Mouse (Mus musculus): Measurements from ENCODE around the gene Vsir.

Gene Vsir

DNA sequence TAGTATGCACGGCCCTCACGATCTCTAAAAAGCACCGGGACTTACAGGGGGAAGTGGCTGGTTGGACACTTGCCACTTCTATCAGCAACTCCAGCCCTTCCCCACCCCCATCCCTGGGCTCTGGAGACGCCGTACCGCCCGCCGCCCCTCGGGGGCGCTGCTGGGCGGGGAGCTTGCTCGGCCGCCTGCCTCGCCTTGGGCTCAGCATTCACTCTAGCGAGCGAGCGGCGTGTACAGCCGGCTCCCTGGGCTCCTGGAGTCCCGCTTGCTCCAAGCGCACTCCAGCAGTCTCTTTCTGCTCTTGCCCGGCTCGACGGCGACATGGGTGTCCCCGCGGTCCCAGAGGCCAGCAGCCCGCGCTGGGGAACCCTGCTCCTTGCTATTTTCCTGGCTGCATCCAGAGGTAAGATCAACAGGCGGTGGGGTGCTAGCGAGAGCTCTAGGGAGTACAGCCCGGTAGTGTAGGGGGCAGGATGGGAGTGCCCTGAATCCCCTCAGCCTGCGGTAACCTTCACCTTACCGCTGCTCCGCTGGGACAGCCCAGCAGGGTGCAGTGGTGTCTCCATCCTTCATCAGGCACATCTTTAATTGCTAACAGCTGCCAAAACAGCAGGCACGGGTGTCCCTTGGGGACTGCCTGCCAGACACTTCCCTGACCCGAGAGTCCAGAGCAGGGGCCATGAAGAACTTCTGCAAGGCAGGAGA lies at the start of gene Vsir:
Gene Vsir (plus strand): TSS at position 151 of the 705 bp plus-strand sequence.
- TF ChIP-seq GATA4 (IDR thresholded peaks at IDR 0.05; ENCODE audit: insufficient replicate concordance, low read length): peak; percentile 67; the same call in 1 of the 2 replicates

DNA sequence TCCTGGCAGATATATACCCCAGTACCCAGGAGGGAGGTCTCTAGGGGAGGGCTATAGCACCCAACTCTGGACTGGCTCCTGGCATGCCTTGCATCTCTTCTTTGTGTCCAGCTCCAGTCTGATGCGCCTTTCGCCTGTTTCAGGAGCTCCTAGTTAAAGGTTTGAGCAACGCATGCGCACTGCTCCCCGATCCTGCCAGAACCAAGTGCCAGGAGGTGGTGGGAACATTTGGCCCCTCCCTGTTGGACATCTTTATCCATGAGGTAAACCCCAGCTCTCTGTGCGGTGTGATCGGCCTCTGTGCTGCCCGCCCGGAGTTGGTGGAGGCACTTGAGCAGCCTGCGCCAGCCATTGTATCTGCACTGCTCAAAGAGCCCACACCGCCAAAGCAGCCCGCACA lies 47.0 kb upstream of the Vsir start:
- TF ChIP-seq GATA4 (IDR thresholded peaks at IDR 0.05; ENCODE audit: insufficient replicate concordance, low read length): no peak

DNA sequence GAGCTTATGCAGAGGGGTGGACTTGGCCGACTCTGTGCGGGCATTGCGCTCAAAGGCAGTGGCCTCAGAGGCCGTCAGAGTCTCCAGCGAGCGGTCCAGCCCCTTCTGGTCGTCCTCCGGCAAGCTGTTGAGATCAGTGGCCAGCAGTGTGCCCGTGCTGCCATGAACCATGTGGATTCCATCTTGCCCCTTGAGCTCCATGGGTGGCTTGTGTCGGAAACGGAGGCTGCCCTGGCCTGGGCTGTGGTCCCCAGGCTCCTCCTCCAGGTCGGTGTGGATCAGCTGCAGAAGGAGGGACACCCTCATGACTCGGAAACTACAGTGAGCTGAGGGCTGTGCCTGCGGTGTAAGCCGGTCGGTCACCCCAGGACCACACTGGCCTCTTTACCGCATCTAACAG lies 43.2 kb upstream of the Vsir start:
- TF ChIP-seq GATA4 (IDR thresholded peaks at IDR 0.05; ENCODE audit: insufficient replicate concordance, low read length): no peak

- TF ChIP-seq GATA4 (IDR thresholded peaks at IDR 0.05; ENCODE audit: insufficient replicate concordance, low read length): peak; percentile 42; the same call in 1 of the 2 replicates
These were observed 41.6 kb upstream of the Vsir start for GRCm38 (mm10) chr10:60304854-60305628.

DNA sequence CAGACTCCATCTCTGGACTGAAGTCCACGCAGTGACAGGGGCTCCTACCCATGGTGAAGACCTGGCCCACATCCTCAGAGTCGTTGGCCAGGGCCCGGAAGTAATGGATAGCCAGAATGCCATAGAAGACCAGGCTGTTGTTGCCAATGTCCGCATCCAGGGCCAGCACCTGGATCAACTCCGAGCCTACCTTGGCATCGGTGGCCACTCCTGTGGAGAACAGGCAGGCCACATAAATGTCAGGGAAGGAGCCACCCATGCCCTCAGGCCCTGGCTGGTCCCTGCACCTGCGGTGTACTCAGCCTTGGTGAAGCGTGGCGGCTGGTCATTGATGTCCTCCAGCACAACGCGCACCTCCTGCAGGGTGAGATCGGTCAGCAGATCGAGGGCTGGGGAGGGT lies 36.0 kb upstream of the Vsir start:
- no peak for TF ChIP-seq GATA4 (IDR thresholded peaks at IDR 0.05; ENCODE audit: insufficient replicate concordance, low read length)

DNA sequence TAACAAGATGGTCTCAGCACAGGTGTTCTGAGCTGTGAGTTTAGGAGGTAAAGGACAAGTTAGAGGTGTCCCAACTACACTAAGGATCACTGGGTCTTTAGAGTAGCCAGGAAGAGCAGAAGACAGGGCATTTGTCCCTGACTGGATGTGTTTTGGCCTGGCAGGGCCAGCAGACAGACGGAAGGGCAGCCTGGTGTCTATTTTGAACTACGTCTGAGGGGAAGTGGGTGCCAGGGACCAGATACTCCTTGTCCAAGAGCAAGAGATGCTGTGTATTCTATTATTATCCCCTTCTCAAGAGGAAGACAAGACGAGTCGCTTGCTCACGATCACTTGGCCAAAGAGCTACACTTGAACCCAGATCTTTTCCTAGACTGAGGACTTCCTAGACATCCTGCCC lies 33.0 kb upstream of the Vsir start:
- TF ChIP-seq GATA4 (IDR thresholded peaks at IDR 0.05; ENCODE audit: insufficient replicate concordance, low read length): no peak

GRCm38 (mm10) chr10:60316166-60316565 lies 30.5 kb upstream of the Vsir start:
- no peak for TF ChIP-seq GATA4 (IDR thresholded peaks at IDR 0.05; ENCODE audit: insufficient replicate concordance, low read length)

DNA sequence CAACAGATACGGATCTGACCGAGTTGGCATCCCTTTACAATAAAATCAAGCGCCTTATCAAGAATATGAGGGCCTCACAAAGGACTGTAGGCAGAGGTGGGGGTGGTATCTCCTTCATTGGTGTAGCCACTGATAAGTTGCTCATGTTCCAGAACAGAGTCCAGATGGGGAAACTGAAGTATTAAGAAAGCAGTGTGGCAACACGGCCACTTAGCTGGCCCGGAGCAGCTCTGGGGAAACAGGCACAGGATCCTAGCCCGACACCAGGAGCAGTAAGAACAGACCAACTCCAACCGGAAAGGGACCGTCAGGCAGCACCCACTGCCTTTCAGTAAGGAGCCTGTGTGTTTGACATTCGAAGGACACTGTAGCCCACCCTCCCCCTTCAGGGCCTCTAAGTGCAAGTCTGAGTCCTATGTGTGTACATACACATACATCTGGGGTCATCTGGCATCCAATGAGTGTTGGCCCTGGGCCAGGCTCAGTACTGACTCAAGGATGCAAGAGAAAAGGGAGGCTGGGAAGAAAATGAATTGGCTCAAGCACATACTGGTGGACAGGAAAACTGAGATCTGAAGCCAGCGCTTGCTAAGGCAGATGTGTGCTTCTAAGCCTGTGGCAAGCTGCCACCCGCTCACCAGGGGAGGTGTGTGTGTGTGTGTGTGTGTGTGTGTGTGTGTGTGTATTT lies 17.5 kb upstream of the Vsir start:
- no peak for TF ChIP-seq GATA4 (IDR thresholded peaks at IDR 0.05; ENCODE audit: insufficient replicate concordance, low read length)

GRCm38 (mm10) chr10:60334583-60334982 lies 12.1 kb upstream of the Vsir start:
- TF ChIP-seq GATA4 (IDR thresholded peaks at IDR 0.05; ENCODE audit: insufficient replicate concordance, low read length): no peak

- TF ChIP-seq GATA4 (IDR thresholded peaks at IDR 0.05; ENCODE audit: insufficient replicate concordance, low read length): no peak
These were observed 11.6 kb upstream of the Vsir start for GRCm38 (mm10) chr10:60335021-60335420.

GRCm38 (mm10) chr10:60341528-60341927 lies 5.1 kb upstream of the Vsir start:
- no peak for TF ChIP-seq GATA4 (IDR thresholded peaks at IDR 0.05; ENCODE audit: insufficient replicate concordance, low read length)

DNA sequence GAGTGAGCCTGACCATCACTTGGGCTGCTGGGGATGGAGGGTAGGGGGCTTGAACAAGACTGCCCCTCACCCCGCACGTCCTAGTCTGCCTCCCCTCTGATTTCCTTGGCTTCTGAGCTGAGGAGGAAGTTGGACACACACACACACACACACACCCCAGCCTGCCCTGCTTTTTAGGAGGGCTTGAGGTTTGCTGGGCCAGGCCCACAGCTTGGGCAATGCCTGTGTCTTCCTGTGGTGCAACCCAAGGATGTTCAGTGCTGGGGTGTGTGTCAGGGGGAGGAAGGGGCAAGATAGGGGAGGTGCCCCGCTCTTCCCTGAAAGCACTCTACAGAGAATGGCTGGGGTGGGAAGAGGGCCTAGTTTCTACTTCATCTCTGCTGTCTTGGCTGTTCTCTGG lies 2.5 kb upstream of the Vsir start:
- no peak for TF ChIP-seq GATA4 (IDR thresholded peaks at IDR 0.05; ENCODE audit: insufficient replicate concordance, low read length)

GRCm38 (mm10) chr10:60346056-60346455 lies 595 bp upstream of the Vsir start:
- no peak for TF ChIP-seq GATA4 (IDR thresholded peaks at IDR 0.05; ENCODE audit: insufficient replicate concordance, low read length)

- no peak for TF ChIP-seq GATA4 (IDR thresholded peaks at IDR 0.05; ENCODE audit: insufficient replicate concordance, low read length)
These were observed 1.3 kb downstream of the Vsir start for GRCm38 (mm10) chr10:60347768-60348610.

DNA sequence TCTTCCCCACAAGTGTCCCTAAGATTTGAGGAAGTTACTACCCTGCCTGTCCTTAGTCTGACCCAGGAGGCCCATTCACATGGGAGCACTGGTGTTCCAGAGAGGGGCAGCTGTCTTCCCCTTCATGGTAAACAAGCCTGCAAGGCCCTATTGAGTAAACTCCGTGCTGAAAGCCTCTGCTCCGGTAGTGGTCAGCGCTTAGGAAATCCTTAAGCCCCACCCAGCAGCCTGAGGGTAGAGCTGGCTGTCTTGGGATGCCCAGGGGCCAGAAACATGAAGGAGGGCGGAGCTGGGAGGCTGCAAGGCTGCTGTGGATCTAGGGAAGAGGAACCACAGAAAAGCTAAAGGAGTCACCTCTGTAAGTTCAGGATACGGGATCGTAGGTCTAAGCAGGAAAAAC lies 2.4 kb downstream of the Vsir start:
- no peak for TF ChIP-seq GATA4 (IDR thresholded peaks at IDR 0.05; ENCODE audit: insufficient replicate concordance, low read length)
